Mouse (Mus musculus) limb, embryonic 14.5 days (tissue): ENCODE data around the gene Pdzd3. TPM values are rescaled to one million over a fixed set of nuclear protein-coding genes. Genes with fewer than 3 reads are reported as not detected.
A peak's percentile ranks its signal among the peaks of the same experiment; 100 is the strongest.

Experiments
- ATAC-seq: fragments of 200-750 bp; cut with Nextera tagmentation; 2 replicates; pipeline ENCODE4 v1.8.0; 2017; ENCODE audit warnings: low read depth, moderate number of reproducible peaks, moderate TSS enrichment; ENCODE audit not compliant: low FRiP score
- DNase-seq: peaks from one replicate; pipeline ENCODE4 v3.0.0-alpha.2; 2015; ENCODE audit warnings: low spot score
- H3K27ac ChIP-seq: fragments of 300-500 bp; sonication (generic); replicated peaks from 2 replicates; pipeline ENCODE4 v1.5.1; 2014; ENCODE audit warnings: low read depth, mild to moderate bottlenecking, low read length, moderate library complexity, mixed read lengths
- H3K27me3 ChIP-seq: fragments of 300-500 bp; sonication (generic); 2 replicates; pipeline ENCODE4 v1.6.1; 2014; ENCODE audit warnings: low read length, mixed read lengths; ENCODE audit not compliant: control insufficient read depth, insufficient read depth
- H3K36me3 ChIP-seq: fragments of 300-500 bp; sonication (generic); 2 replicates; pipeline ENCODE4 v1.6.1; 2014; ENCODE audit warnings: mild to moderate bottlenecking, low read length, moderate library complexity, mixed read lengths; ENCODE audit not compliant: control insufficient read depth, insufficient read depth
- H3K4me1 ChIP-seq: fragments of 300-500 bp; sonication (generic); 2 replicates; pipeline ENCODE4 v1.6.1; 2014; ENCODE audit warnings: antibody characterized with exemption, low read length, mixed read lengths; ENCODE audit not compliant: control insufficient read depth, insufficient read depth
- H3K4me2 ChIP-seq: fragments of 300-500 bp; sonication (generic); replicated peaks from 2 replicates; pipeline ENCODE4 v1.6.1; 2014; ENCODE audit warnings: low read depth, mild to moderate bottlenecking, low read length, moderate library complexity; ENCODE audit not compliant: severe bottlenecking
- H3K4me3 ChIP-seq: fragments of 300-500 bp; sonication (generic); replicated peaks from 2 replicates; pipeline ENCODE4 v1.5.1; 2014; ENCODE audit warnings: low read length
- H3K9ac ChIP-seq: fragments of 300-500 bp; sonication (generic); 2 replicates; pipeline ENCODE4 v1.6.1; 2014; ENCODE audit warnings: mild to moderate bottlenecking, low read depth, low read length, moderate library complexity; ENCODE audit not compliant: severe bottlenecking
- H3K9me3 ChIP-seq: fragments of 300-500 bp; sonication (generic); 2 replicates; pipeline ENCODE4 v1.6.1; 2016; ENCODE audit warnings: low read length; ENCODE audit not compliant: control insufficient read depth
- POLR2A ChIP-seq: fragments of 200-500 bp; IDR thresholded peaks from 2 replicates; pipeline ENCODE4 v1.8.0; 2012; ENCODE audit warnings: inconsistent platforms, mild to moderate bottlenecking, moderate library complexity, borderline replicate concordance; ENCODE audit not compliant: insufficient read depth, insufficient read length; ENCODE audit errors: extremely low read depth
- WGBS: fragments of 180-500 bp; shearing (Covaris S2); extraction: QIAGEN DNeasy Blood & Tissue Kit; methylation state at CpG from one replicate; pipeline ENCODE4 v1.1.7; 2014; 5-methylcytosine and 5-hydroxymethylcytosine counted together
- polyA plus RNA-seq, 2 experiments: library from polyadenylated mRNA; depleted of rRNA in 1 of 2; stranded (reverse) in 1 of 2; unstranded in 1 of 2; fragments of >200 nt; fragmentation: Nextera tagmentation in 1 of 2; extraction: Ambion mirVana in 1 of 2; gene quantifications; 2 replicates each; pipeline versions ENCODE4 v1.2.1 to v1.2.3; 2012 to 2014

Pdzd3 gene
- polyA plus RNA-seq, 2 experiments, result 0.13 TPM; not detected in 1

DNA sequence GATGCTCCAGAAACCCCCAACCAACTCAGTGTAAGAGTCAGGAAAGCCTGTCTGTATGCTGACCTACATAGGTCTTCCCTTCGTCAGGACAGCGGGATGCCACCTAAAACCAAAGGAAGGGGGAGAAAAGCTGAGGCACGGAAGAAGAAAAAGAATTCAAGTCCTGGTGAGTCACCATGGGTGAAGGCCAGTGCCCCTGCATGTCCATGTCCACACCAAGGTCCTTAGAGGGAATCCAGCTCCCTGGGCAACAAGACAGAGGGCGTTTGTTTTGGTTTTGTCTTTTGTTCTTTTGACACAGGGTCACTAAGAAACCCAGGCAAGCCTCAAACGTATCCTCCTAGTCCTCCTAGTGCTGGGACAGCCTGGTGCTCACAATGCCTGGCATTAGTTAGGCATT is 10.4 kb downstream of the Pdzd3 start:
- Histone ChIP-seq H3K4me1 (no peaks in the 10 kb centered on the region), H3K27ac (no peak overlapping the region), H3K4me2 (no peak overlapping the region), H3K4me3 (no peak overlapping the region), H3K9me3 (no peaks in the 10 kb centered on the region), H3K27me3 (no peaks in the 10 kb centered on the region), H3K36me3 (no peaks in the 10 kb centered on the region), H3K9ac (no peak overlapping the region)
- TF ChIP-seq POLR2A, result no peak
- no peak for ATAC-seq
- WGBS, result 64% methylated on average over 5 of the region's 5 CpGs
- DNase-seq, result no peak

DNA sequence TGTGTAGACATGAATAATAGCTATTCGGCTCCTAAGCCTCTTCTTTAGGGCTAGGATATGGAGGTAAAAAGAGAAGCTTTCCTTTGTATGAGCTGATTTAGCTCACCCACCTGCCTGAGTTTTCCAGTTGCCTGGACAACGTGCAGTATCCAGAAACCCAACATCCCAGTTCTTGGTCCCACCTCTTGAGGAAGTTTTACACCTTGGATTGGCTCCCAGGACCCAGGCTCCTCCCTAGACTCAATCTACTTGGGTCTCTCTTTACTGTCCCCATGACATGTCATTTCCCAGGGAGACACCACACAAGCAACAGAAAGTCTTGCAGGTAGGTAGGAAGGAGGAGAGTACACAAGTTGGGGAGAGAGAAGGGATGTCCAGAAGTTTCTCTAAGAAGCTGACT is 10.9 kb downstream of the Pdzd3 start, which contains the start of gene Ccdc153:
Gene Ccdc153 (plus strand): TSS at position 278 of the 400 bp plus-strand sequence.
- no peak for TF ChIP-seq POLR2A
- H3K9ac ChIP-seq, result no peak within 1 kb of the TSS
- no peak within 1 kb of the TSS for H3K27ac ChIP-seq
- H3K9me3 ChIP-seq, result no peaks in the 10 kb centered on the region
- no peak within 1 kb of the TSS for H3K4me2 ChIP-seq
- no peaks in the 10 kb centered on the region for H3K36me3 ChIP-seq
- DNase-seq (no peak), ATAC-seq (no peak)
- H3K4me1 ChIP-seq, result no peaks in the 10 kb centered on the region
- H3K27me3 ChIP-seq, result no peaks in the 10 kb centered on the region
- H3K4me3 ChIP-seq, result no peak within 1 kb of the TSS
- WGBS, result 56% methylated on average over 2 of the region's 2 CpGs

DNA sequence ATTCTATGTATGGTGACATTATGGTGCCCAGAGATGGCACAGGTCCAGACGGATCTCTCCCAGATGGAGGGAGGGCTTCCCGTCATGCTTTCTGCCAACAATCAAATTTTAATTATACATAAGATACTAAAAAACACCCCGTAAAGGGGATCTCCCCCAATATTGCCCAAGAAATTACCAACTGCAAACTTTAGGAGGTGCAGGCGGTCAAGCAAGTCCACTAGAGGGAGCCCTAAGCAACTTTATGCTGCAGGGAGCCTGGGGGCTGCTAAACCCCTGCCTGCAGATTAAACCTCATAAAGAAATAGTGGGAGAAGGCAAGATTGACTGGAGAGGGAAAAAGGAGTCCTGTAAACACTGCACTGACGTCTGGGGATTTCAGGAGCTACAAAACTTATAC is 11.8 kb downstream of the Pdzd3 start:
- Histone ChIP-seq H3K4me1 (0 out of 2 replicates have a peak, but pooled peaks cover 1% of the 10 kb centered on the region), H3K9ac (no peak overlapping the region), H3K36me3 (no peaks in the 10 kb centered on the region), H3K9me3 (no peaks in the 10 kb centered on the region), H3K4me2 (no peak overlapping the region), H3K4me3 (no peak overlapping the region), H3K27ac (no peak overlapping the region), H3K27me3 (no peaks in the 10 kb centered on the region)
- DNase-seq (peak; percentile 84), ATAC-seq (no peak)
- WGBS, result 12% methylated on average over 5 of the region's 5 CpGs
- no peak for TF ChIP-seq POLR2A

DNA sequence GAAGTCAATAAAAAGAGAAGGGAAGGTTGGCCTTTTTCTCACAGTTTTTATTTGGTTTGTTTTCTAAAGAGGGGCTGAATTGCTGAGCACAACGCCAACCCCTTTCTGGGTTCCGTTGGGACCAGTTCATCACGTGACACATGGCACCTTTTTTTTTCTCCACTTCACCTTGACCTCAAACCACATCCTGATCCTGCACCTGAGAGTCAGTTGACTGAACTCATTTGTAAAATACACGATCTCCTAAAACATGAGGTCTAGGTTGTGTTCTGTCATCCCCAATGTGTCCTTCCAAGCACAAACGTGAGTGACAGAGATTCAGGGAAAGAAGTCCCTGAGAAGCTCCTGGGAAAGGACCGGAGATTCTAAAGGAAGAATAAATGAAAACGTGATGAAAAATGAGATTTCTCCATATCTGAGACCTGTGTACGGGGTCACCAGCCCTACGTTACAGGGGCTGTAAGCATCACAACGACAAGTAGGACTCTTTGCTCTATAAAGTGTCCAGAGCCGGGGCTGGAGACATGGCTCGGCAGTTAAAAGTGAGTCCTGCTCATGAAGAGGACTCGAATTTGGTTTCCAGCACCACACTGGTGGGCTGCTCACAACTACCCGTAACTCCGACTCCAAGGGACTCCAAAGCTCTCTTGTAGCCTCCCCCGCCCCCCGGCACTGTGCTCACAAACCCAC is 12.6 kb downstream of the Pdzd3 start:
- H3K27ac ChIP-seq, result no peak overlapping the region
- H3K4me1 ChIP-seq, result 0 out of 2 replicates have a peak, but pooled peaks cover 2% of the 10 kb centered on the region
- no peak overlapping the region for H3K9ac ChIP-seq
- no peak for DNase-seq
- no peaks in the 10 kb centered on the region for H3K36me3 ChIP-seq
- TF ChIP-seq POLR2A, result no peak
- no peak overlapping the region for H3K4me2 ChIP-seq
- 75% methylated on average over 17 of the region's 17 CpGs for WGBS
- ATAC-seq, result no peak
- no peaks in the 10 kb centered on the region for H3K9me3 ChIP-seq
- no peaks in the 10 kb centered on the region for H3K27me3 ChIP-seq
- H3K4me3 ChIP-seq, result no peak overlapping the region

DNA sequence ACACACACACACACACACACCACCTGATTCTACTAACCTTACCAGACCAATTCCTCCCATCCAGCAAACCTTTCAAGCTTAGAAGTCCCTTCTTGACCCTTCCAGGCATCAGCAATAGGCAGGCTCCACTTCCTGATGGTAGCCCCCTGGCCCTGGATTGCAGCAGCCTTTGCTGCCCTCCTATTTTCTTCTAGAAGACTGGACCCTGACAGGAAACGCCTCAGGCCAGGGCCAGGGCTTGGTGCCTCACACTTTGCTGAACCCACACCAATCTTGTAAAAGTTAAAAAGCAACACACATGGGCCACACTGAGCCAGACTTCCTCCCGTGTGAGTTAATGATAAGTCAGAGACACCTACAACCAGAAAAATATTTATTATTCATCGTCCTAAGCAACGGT is 14.1 kb downstream of the Pdzd3 start:
- no peaks in the 10 kb centered on the region for H3K27me3 ChIP-seq
- ATAC-seq, result no peak

More for the DNA sequence above, 14.1 kb downstream of the Pdzd3 start:
- Histone ChIP-seq H3K4me2 (no peak overlapping the region), H3K4me1 (peaks cover 4% of the 10 kb centered on the region), H3K27ac (no peak overlapping the region), H3K36me3 (no peaks in the 10 kb centered on the region), H3K9me3 (no peaks in the 10 kb centered on the region), H3K9ac (no peak overlapping the region), H3K4me3 (no peak overlapping the region)
- WGBS, result 49% methylated on average over 4 of the region's 4 CpGs
- TF ChIP-seq POLR2A, result no peak
- DNase-seq, result no peak
